Mouse (Mus musculus) MEL (cell line): ENCODE results near the gene Cstf2t. TPM values are rescaled to one million over a fixed set of nuclear protein-coding genes. Genes with fewer than 3 reads are reported as not detected.

Experiments
- DNase-seq: peaks from one replicate; pipeline ENCODE4 v3.0.0; 2011; ENCODE audit warnings: low read depth, low spot score
- H3K27ac ChIP-seq: 2 replicates; pipeline ENCODE4 v1.5.1; 2012; ENCODE audit warnings: low read depth, mild to moderate bottlenecking, control low read depth, low read length, moderate library complexity; ENCODE audit not compliant: control insufficient read depth
- H3K27me3 ChIP-seq, 2 experiments: fragments of 150-350 bp in 1 of 2; sonication (generic) in 1 of 2; 2 replicates each; pipeline ENCODE4 v1.6.1; 2012; ENCODE audit warnings: low read length in 2 of 2, mild to moderate bottlenecking in 2 of 2, improper control_type of control experiment in 1 of 2, moderate library complexity in 1 of 2; ENCODE audit not compliant: insufficient read depth in 2 of 2, control insufficient read depth in 1 of 2
- H3K36me3 ChIP-seq, 2 experiments: 2 replicates each; pipeline ENCODE4 v1.6.1; 2012 to 2014; ENCODE audit warnings: low read length in 2 of 2, improper control_type of control experiment in 1 of 2, inconsistent platforms in 1 of 2, mild to moderate bottlenecking in 1 of 2; ENCODE audit not compliant: insufficient read depth in 2 of 2, control insufficient read depth in 1 of 2
- H3K4me1 ChIP-seq, 2 experiments: fragments of 150-350 bp in 1 of 2; sonication (generic) in 1 of 2; 2 replicates each; pipeline ENCODE4 v1.6.1; 2012; ENCODE audit warnings: low read length in 2 of 2, improper control_type of control experiment in 1 of 2, mild to moderate bottlenecking in 1 of 2; ENCODE audit not compliant: insufficient read depth in 2 of 2, control insufficient read depth in 1 of 2
- H3K4me3 ChIP-seq, 2 experiments: fragments of 150-350 bp in 1 of 2; sonication (generic) in 1 of 2; 2 replicates each; pipeline ENCODE4 v1.5.1; 2012; ENCODE audit warnings: low read depth in 2 of 2, low read length in 2 of 2, mild to moderate bottlenecking in 2 of 2, moderate library complexity in 2 of 2, control low read depth in 1 of 2, improper control_type of control experiment in 1 of 2; ENCODE audit not compliant: control insufficient read depth in 1 of 2, insufficient read depth in 1 of 2
- H3K79me2 ChIP-seq: 2 replicates; pipeline ENCODE4 v1.6.1; 2012; ENCODE audit warnings: mild to moderate bottlenecking, low read length, moderate library complexity; ENCODE audit not compliant: control insufficient read depth, poor library complexity, insufficient read depth
- H3K9ac ChIP-seq: 2 replicates; pipeline ENCODE4 v1.6.1; 2012; ENCODE audit warnings: low read depth, mild to moderate bottlenecking, control low read depth, low read length, moderate library complexity; ENCODE audit not compliant: control insufficient read depth, poor library complexity, severe bottlenecking
- H3K9me3 ChIP-seq: fragments of 150-350 bp; sonication (generic); replicated peaks from 2 replicates; pipeline ENCODE4 v1.6.1; 2012; ENCODE audit warnings: mild to moderate bottlenecking, low read length, improper control_type of control experiment, moderate library complexity; ENCODE audit not compliant: insufficient read depth
- BHLHE40 ChIP-seq: IDR thresholded peaks from 2 replicates; pipeline ENCODE4 v1.6.1; 2012; ENCODE audit warnings: low read depth, mild to moderate bottlenecking, inconsistent platforms, low read length, improper control_type of control experiment, borderline replicate concordance
- CHD2 ChIP-seq: IDR thresholded peaks from 2 replicates; pipeline ENCODE4 v1.6.1; 2011; ENCODE audit warnings: low read length, improper control_type of control experiment
- E2F4 ChIP-seq: IDR thresholded peaks from 2 replicates; pipeline ENCODE4 v1.6.1; 2011; ENCODE audit warnings: low read depth, low read length, improper control_type of control experiment, borderline replicate concordance
- ELF1 ChIP-seq: IDR thresholded peaks from 2 replicates; pipeline ENCODE4 v1.6.1; 2014; ENCODE audit warnings: low read depth, mild to moderate bottlenecking, inconsistent platforms, low read length, improper control_type of control experiment, moderate library complexity
- ETS1 ChIP-seq: IDR thresholded peaks from 2 replicates; pipeline ENCODE4 v1.6.1; 2012; ENCODE audit warnings: low read depth, mild to moderate bottlenecking, inconsistent platforms, low read length, improper control_type of control experiment, moderate library complexity
- GATA1 ChIP-seq: IDR thresholded peaks from 2 replicates; pipeline ENCODE4 v1.6.1; 2011; ENCODE audit warnings: low read depth, low read length, improper control_type of control experiment
- KAT2A ChIP-seq: conservative IDR thresholded peaks from 2 replicates; pipeline ENCODE4 v1.6.1; 2012; ENCODE audit warnings: low read depth, low read length, improper control_type of control experiment, inconsistent platforms
- MYB ChIP-seq: IDR thresholded peaks from 2 replicates; pipeline ENCODE4 v1.6.1; 2011; ENCODE audit warnings: mild to moderate bottlenecking, low read depth, low read length, improper control_type of control experiment
- MYC ChIP-seq: IDR thresholded peaks from 2 replicates; pipeline ENCODE4 v1.6.1; 2011; ENCODE audit warnings: low read depth, mild to moderate bottlenecking, low read length, improper control_type of control experiment, moderate library complexity
- POLR2A ChIP-seq, 2 experiments: IDR thresholded peaks; 2 replicates each; pipeline ENCODE4 v1.6.1; 2011 to 2012; ENCODE audit warnings: low read length in 2 of 2, mild to moderate bottlenecking in 2 of 2, control low read depth in 1 of 2, improper control_type of control experiment in 1 of 2, low read depth in 1 of 2, moderate library complexity in 1 of 2; ENCODE audit not compliant: control insufficient read depth in 1 of 2, insufficient read depth in 1 of 2, poor library complexity in 1 of 2
- POLR2AphosphoS2 ChIP-seq: IDR thresholded peaks from 2 replicates; pipeline ENCODE4 v1.6.1; 2011; ENCODE audit warnings: low read length, improper control_type of control experiment
- RAD21 ChIP-seq: IDR thresholded peaks from 2 replicates; pipeline ENCODE4 v1.6.1; 2011; ENCODE audit warnings: mild to moderate bottlenecking, low read depth, low read length, improper control_type of control experiment
- SIN3A ChIP-seq: IDR thresholded peaks from 2 replicates; pipeline ENCODE4 v1.6.1; 2012; ENCODE audit warnings: low read length, improper control_type of control experiment, inconsistent platforms
- TAL1 ChIP-seq: IDR thresholded peaks from 2 replicates; pipeline ENCODE4 v1.6.1; 2012; ENCODE audit warnings: mild to moderate bottlenecking, inconsistent platforms, low read length, moderate library complexity, mixed read lengths
- TBP ChIP-seq: IDR thresholded peaks from 2 replicates; pipeline ENCODE4 v1.8.0; 2011; ENCODE audit warnings: low read depth, low read length, improper control_type of control experiment
- UBTF ChIP-seq: IDR thresholded peaks from 2 replicates; pipeline ENCODE4 v1.6.1; 2012; ENCODE audit warnings: low read depth, mild to moderate bottlenecking, inconsistent platforms, low read length, improper control_type of control experiment, moderate library complexity, borderline replicate concordance; ENCODE audit not compliant: insufficient read depth
- USF1 ChIP-seq: IDR thresholded peaks from 2 replicates; pipeline ENCODE4 v1.6.1; 2014; ENCODE audit warnings: low read depth, mild to moderate bottlenecking, inconsistent platforms, low read length, improper control_type of control experiment, moderate library complexity
- ZC3H11A ChIP-seq: IDR thresholded peaks from 2 replicates; pipeline ENCODE4 v1.6.1; 2012; ENCODE audit warnings: low read depth, mild to moderate bottlenecking, inconsistent platforms, low read length, improper control_type of control experiment
- ZKSCAN1 ChIP-seq: IDR thresholded peaks from 2 replicates; pipeline ENCODE4 v1.6.1; 2012; ENCODE audit warnings: low read depth, mild to moderate bottlenecking, inconsistent platforms, low read length, improper control_type of control experiment, moderate library complexity
- ZMIZ1 ChIP-seq: IDR thresholded peaks from 2 replicates; pipeline ENCODE4 v1.6.1; 2012; ENCODE audit warnings: low read depth, mild to moderate bottlenecking, inconsistent platforms, low read length, improper control_type of control experiment, moderate library complexity
- ZNF384 ChIP-seq: IDR thresholded peaks from 2 replicates; pipeline ENCODE4 v1.6.1; 2012; ENCODE audit warnings: low read depth, mild to moderate bottlenecking, inconsistent platforms, low read length, improper control_type of control experiment
- polyA plus RNA-seq, 2 experiments: library from polyadenylated mRNA; stranded (reverse) in 1 of 2; unstranded in 1 of 2; fragments of >175 nt in 1 of 2; fragments of >200 nt in 1 of 2; gene quantifications; 2 replicates each; pipeline versions ENCODE4 v1.2.1 to v1.2.4; 2012; ENCODE audit warnings: low replicate concordance in 2 of 2, low read depth in 1 of 2; ENCODE audit not compliant: insufficient read length in 2 of 2, insufficient read depth in 1 of 2, missing spikeins in 1 of 2
- total RNA-seq: library from RNA; depleted of rRNA; stranded (reverse); fragments of 300-350 nt; gene quantifications from 2 replicates; pipeline ENCODE4 v1.2.3, GENCODE M21; 2012

The Cstf2t gene
- total and polyA plus RNA-seq, 3 experiments: not detected

DNA sequence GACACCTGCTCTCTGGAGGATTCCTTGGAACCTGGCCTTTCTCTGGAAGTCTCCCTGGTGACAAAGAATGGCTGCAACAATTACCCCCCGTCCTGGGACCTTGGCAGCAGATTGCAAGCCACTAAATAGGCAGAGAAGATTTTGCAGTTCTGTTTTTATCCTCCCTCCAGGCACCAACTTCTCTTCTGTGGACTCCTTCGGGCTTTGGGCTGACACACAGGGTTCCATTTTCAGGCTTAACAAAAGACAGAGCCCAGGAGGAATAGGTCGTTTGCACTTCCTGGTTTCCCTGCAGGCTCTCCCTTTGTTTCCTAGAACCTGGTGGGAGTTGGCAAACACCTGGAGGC lies 7.9 kb upstream of the Cstf2t start:
- no peaks in the 10 kb centered on the region for H3K27me3 ChIP-seq
- no peaks in the 10 kb centered on the region for H3K36me3 ChIP-seq
- no peak overlapping the region for H3K27ac ChIP-seq
- H3K9ac ChIP-seq: no peak overlapping the region
- TF ChIP-seq USF1 (no peak), ZKSCAN1 (no peak), MYC (no peak), ZC3H11A (no peak), POLR2AphosphoS2 (no peak), TBP (no peak), E2F4 (no peak)
- no peak overlapping the region for H3K4me3 ChIP-seq
- DNase-seq: no peak
- H3K9me3 ChIP-seq: no peaks in the 10 kb centered on the region
- no peaks in the 10 kb centered on the region for H3K4me1 ChIP-seq
- no peaks in the 10 kb centered on the region for H3K79me2 ChIP-seq

DNA sequence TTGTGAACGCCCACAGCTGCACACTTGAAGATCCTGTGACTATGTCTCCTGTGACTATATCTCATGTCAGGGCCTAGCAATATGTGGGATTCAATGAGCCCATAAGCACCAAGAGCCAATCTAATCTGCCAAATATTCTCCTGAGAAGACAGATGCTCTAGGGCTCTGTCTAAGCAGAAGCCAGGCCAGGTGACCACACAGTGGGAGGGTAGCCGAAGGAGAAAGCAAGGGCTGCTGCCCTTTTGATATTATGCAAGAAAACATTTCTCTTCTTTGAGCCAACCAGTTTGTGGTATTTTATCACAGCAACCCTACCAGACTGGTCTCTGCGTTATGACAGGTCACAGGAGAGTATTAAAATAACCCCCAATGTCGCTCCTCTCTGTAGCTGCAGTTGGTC lies 6.5 kb upstream of the Cstf2t start:
- Histone ChIP-seq H3K27me3 (no peaks in the 10 kb centered on the region), H3K36me3 (no peaks in the 10 kb centered on the region), H3K4me1 (no peaks in the 10 kb centered on the region), H3K4me3 (no peak overlapping the region), H3K79me2 (no peaks in the 10 kb centered on the region)
- no peak for DNase-seq
- TF ChIP-seq TAL1 (no peak), CHD2 (no peak), ELF1 (no peak), UBTF (no peak), KAT2A (no peak)
- TF ChIP-seq, all 39 proteins: peak for 0
- H3K9me3 ChIP-seq: no peaks in the 10 kb centered on the region
- H3K9ac ChIP-seq: no peak overlapping the region
- no peak overlapping the region for H3K27ac ChIP-seq

DNA sequence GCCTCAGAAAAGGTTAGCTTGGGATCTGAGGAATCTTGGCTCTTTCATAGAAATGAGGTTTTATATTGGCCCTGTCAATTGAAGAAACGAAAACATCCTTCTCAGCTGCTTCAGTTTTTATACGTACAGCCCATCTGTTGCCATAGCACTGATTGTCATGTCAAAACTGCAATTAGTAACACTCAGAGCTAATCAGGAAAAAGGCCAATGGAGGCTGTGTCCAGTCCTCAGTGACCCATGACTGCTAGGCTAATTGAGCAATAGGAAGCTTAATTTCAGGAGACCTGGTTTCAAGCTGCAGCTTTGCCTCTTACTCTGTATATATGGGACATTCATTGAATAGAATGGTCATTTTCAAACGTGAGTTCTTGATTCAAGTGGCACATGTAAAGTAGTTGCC lies 4.4 kb upstream of the Cstf2t start:
- no peak for DNase-seq
- Histone ChIP-seq H3K9ac (no peak overlapping the region), H3K36me3 (no peaks in the 10 kb centered on the region), H3K79me2 (no peaks in the 10 kb centered on the region), H3K27me3 (no peaks in the 10 kb centered on the region), H3K4me3 (no peak overlapping the region), H3K9me3 (no peaks in the 10 kb centered on the region), H3K4me1 (no peaks in the 10 kb centered on the region), H3K27ac (no peak overlapping the region)
- TF ChIP-seq ETS1 (no peak), ZMIZ1 (no peak), E2F4 (no peak), USF1 (no peak), ZKSCAN1 (no peak), RAD21 (no peak), POLR2A (IDR thresholded peaks at IDR 0.05; ENCODE audit: control insufficient read depth in 1 of 2, insufficient read depth in 1 of 2, low read depth in 1 of 2, low read length in 2 of 2, poor library complexity in 1 of 2) (no peak), BHLHE40 (no peak), MYB (no peak), UBTF (no peak), ZNF384 (no peak), SIN3A (no peak), GATA1 (no peak)
